Mouse (Mus musculus) kidney, embryonic 16.5 days (tissue): ENCODE measurements around the gene Olfr1260. TPM values are rescaled to one million over a fixed set of nuclear protein-coding genes. Genes with fewer than 3 reads are reported as not detected.

Experiments
- ATAC-seq: fragments of 200-750 bp; cut with Nextera tagmentation; 2 replicates; pipeline ENCODE4 v1.8.0; 2017; ENCODE audit warnings: moderate TSS enrichment; ENCODE audit not compliant: low FRiP score, low TSS enrichment
- H3K27ac ChIP-seq: fragments of 300-500 bp; sonication (generic); 2 replicates; pipeline ENCODE4 v1.5.1; 2014; ENCODE audit warnings: low read length
- H3K27me3 ChIP-seq: fragments of 300-500 bp; sonication (generic); 2 replicates; pipeline ENCODE4 v1.6.1; 2014; ENCODE audit warnings: low read length, control low read depth, mixed read lengths; ENCODE audit not compliant: insufficient read depth
- H3K36me3 ChIP-seq: fragments of 300-500 bp; sonication (generic); 2 replicates; pipeline ENCODE4 v1.6.1; 2014; ENCODE audit warnings: low read length, control low read depth, mixed read lengths; ENCODE audit not compliant: insufficient read depth
- H3K4me1 ChIP-seq: fragments of 300-500 bp; sonication (generic); 2 replicates; pipeline ENCODE4 v1.6.1; 2014; ENCODE audit warnings: low read length, control low read depth, mixed read lengths; ENCODE audit not compliant: insufficient read depth
- H3K4me2 ChIP-seq: fragments of 300-500 bp; sonication (generic); replicated peaks from 2 replicates; pipeline ENCODE4 v1.6.1; 2014; ENCODE audit warnings: low read depth, low read length
- H3K4me3 ChIP-seq: fragments of 300-500 bp; sonication (generic); 2 replicates; pipeline ENCODE4 v1.5.1; 2014; ENCODE audit warnings: mild to moderate bottlenecking, low read length
- H3K9ac ChIP-seq: fragments of 300-500 bp; sonication (generic); replicated peaks from 2 replicates; pipeline ENCODE4 v1.6.1; 2014; ENCODE audit warnings: low read length
- H3K9me3 ChIP-seq: fragments of 300-500 bp; sonication (generic); 2 replicates; pipeline ENCODE4 v1.6.1; 2016; ENCODE audit warnings: low read length, control low read depth
- WGBS: fragments of 180-500 bp; shearing (Covaris S2); extraction: QIAGEN DNeasy Blood & Tissue Kit; methylation state at CpG from one replicate; pipeline ENCODE4 v1.1.7; 2014; 5-methylcytosine and 5-hydroxymethylcytosine counted together
- polyA plus RNA-seq: library from polyadenylated mRNA; unstranded; fragments of >200 nt; fragmentation: Nextera tagmentation; extraction: Ambion mirVana; gene quantifications from 2 replicates; pipeline ENCODE4 v1.2.1, GENCODE M21; 2015

Gene Olfr1260
- polyA plus RNA-seq, result not detected in 2 replicates

DNA sequence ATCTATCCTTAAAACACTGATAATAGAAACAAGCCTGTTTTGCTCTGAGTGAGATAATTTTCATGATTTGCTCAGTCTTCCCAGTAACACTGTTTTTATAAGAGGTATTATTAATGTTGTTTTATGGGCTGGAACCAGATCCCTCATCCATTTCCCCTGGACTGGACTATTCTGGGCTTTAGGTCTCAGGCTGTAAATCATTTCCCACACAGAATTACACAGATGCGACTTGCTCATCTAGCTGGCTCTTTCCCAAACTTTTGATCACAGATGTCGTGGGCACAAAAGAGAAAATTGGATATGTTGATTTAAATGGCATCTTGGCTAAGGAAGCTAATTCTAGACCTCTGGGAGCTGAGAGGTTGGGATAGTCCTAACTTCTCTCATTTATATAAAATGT is at the start of gene Olfr1260:
Gene Olfr1260 (plus strand): TSS at position 157 of the 400 bp plus-strand sequence.
- H3K4me3 ChIP-seq, result no peak within 1 kb of the TSS
- H3K27ac ChIP-seq, result no peak within 1 kb of the TSS
- H3K9ac ChIP-seq, result no peak within 1 kb of the TSS
- H3K27me3 ChIP-seq, result no peaks in the 10 kb centered on the region
- no peaks in the 10 kb centered on the region for H3K36me3 ChIP-seq
- no peak within 1 kb of the TSS for H3K4me2 ChIP-seq
- peak; percentile 70; the same call in 1 of the 2 replicates for ATAC-seq
- H3K9me3 ChIP-seq, result peaks cover 3% of the 10 kb centered on the region; the same call in 1 of the 2 replicates
- 8% methylated on average over 2 of the region's 2 CpGs for whole genome bisulfite sequencing
- no peaks in the 10 kb centered on the region for H3K4me1 ChIP-seq

DNA sequence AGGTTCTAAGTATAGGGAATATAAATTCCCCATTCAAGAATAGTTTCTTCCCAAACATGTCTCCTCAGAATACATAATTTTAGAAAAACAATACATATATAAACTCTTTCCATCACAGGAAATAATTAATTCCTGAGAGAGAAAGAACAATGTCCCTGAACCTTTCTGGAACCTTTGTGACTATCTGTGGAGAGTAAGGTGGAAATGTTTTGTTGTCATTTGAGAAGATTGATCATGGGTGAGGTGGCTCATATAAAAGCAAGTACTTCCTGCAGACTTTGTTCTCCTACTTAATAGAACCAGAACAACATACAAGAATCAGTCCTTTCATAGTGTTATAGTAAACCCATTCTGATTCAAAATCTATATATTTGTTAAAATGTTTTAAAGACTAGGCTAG is 47.1 kb upstream of the Olfr1260 start, which contains the start of gene Olfr1258:
Gene Olfr1258 (plus strand): TSS at position 301 of the 400 bp plus-strand sequence.
- ATAC-seq, result no peak

DNA sequence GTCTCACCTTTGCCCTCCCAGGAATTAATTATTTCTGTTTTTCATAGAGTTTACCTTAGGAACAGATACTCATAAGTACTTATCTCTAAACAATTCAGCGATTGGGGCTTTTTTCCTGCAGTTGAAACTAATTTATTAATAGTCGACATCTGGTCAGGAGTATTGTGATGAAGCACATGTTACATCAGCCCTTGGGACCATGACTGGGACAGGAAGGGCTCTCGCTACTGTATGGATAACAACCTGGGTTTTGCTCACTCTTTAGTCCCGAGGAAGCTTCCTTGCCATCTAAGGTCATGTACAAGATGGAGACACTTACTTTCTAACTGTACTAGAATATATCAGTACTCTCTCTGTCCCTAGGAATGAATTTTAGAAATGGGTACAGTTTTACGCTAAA is 25.6 kb upstream of the Olfr1260 start, which contains the start of gene Olfr1259:
Gene Olfr1259 (minus strand): TSS at position 101 of the 400 bp plus-strand sequence.
- Histone ChIP-seq H3K27ac (no peak within 1 kb of the TSS), H3K9me3 (no peaks in the 10 kb centered on the region), H3K36me3 (no peaks in the 10 kb centered on the region), H3K27me3 (no peaks in the 10 kb centered on the region), H3K4me1 (no peaks in the 10 kb centered on the region), H3K4me2 (no peak within 1 kb of the TSS), H3K4me3 (no peak within 1 kb of the TSS), H3K9ac (no peak within 1 kb of the TSS)
- ATAC-seq, result no peak
- WGBS, result 82% methylated on average over 5 of the region's 5 CpGs

More for the DNA sequence above, 47.1 kb upstream of the Olfr1260 start, which contains the start of gene Olfr1258:
- Histone ChIP-seq H3K27me3 (no peaks in the 10 kb centered on the region), H3K4me1 (no peaks in the 10 kb centered on the region), H3K9ac (no peak within 1 kb of the TSS), H3K4me2 (no peak within 1 kb of the TSS), H3K4me3 (no peak within 1 kb of the TSS), H3K27ac (no peak within 1 kb of the TSS), H3K9me3 (no peaks in the 10 kb centered on the region), H3K36me3 (no peaks in the 10 kb centered on the region)

GRCm38 (mm10) chr2:89977709-89978108 is 3.6 kb downstream of the Olfr1260 start:
- no peak for ATAC-seq
- Histone ChIP-seq H3K4me2 (no peak overlapping the region), H3K9ac (no peak overlapping the region), H3K27me3 (no peaks in the 10 kb centered on the region), H3K4me1 (no peaks in the 10 kb centered on the region), H3K27ac (no peak overlapping the region), H3K9me3 (peaks cover 3% of the 10 kb centered on the region; the same call in 1 of the 2 replicates), H3K36me3 (no peaks in the 10 kb centered on the region), H3K4me3 (no peak overlapping the region)
- WGBS, result 90% methylated on average over 2 of the region's 2 CpGs

GRCm38 (mm10) chr2:89990921-89991320 is 16.8 kb downstream of the Olfr1260 start, which contains the start of gene Olfr1261:
TSS of gene Olfr1261 (plus strand) at chr2:89991221.
- no peaks in the 10 kb centered on the region for H3K4me1 ChIP-seq

DNA sequence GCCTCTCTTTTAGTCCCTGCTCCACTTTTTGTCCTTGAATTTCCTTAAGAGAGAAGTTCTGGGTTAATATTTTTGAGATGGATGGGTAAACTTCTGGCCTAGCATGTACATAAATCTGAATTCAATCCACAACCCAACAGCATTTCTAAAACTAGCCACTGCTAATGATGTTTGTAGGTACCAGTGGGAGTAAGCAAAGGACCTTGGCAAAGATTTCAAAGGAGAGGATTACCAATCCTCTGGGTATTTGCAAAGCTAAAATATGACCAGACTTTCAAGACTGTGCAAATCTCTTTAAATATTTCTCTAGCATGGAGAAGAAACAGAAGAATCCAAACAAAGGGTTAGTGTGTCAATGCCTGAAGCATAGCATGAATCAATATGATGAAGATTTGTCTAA is 25.7 kb downstream of the Olfr1260 start, which contains the start of gene Olfr1262:
Gene Olfr1262 (plus strand): TSS at position 301 of the 400 bp plus-strand sequence.
- no peaks in the 10 kb centered on the region for H3K27me3 ChIP-seq
- H3K4me2 ChIP-seq, result no peak within 1 kb of the TSS
- no peak within 1 kb of the TSS for H3K9ac ChIP-seq
- ATAC-seq, result no peak
- no peaks in the 10 kb centered on the region for H3K36me3 ChIP-seq
- no peak within 1 kb of the TSS for H3K27ac ChIP-seq
- no peaks in the 10 kb centered on the region for H3K9me3 ChIP-seq
- no peak within 1 kb of the TSS for H3K4me3 ChIP-seq
- H3K4me1 ChIP-seq, result no peaks in the 10 kb centered on the region

More at GRCm38 (mm10) chr2:89990921-89991320, 16.8 kb downstream of the Olfr1260 start, which contains the start of gene Olfr1261:
- Histone ChIP-seq H3K9me3 (no peaks in the 10 kb centered on the region), H3K9ac (no peak within 1 kb of the TSS), H3K4me2 (no peak within 1 kb of the TSS), H3K36me3 (no peaks in the 10 kb centered on the region), H3K27ac (no peak within 1 kb of the TSS), H3K27me3 (no peaks in the 10 kb centered on the region), H3K4me3 (no peak within 1 kb of the TSS)
- ATAC-seq, result no peak

- ATAC-seq, result no peak
These were observed 37.7 kb downstream of the Olfr1260 start, which contains the start of gene Olfr1263 for GRCm38 (mm10) chr2:90011831-90012230. TSS of gene Olfr1263 (plus strand) at chr2:90012131.

DNA sequence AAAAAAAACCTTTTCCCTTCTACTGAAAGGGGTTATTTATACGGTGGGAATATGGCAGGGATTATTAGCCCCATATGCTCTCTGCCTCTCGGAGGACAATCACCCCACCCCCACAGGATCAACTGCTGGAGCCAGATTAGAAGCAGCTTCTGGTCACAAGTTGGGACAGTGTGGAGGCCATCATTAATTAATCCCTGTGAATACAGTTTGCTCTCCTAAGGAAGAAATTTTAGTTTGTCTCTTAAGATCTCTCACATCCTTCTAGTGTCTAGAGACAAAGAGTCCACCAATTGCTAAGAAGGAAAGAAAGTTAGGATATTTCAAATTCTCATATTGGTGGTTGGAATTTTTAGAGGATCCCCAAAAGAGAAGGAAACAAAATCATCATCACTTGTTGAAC is 51.3 kb downstream of the Olfr1260 start, which contains the start of gene Olfr1264:
Gene Olfr1264 (minus strand): TSS at position 101 of the 400 bp plus-strand sequence.
- Histone ChIP-seq H3K9ac (no peak within 1 kb of the TSS), H3K4me3 (no peak within 1 kb of the TSS), H3K27ac (no peak within 1 kb of the TSS), H3K27me3 (no peaks in the 10 kb centered on the region), H3K9me3 (no peaks in the 10 kb centered on the region), H3K36me3 (no peaks in the 10 kb centered on the region), H3K4me1 (no peaks in the 10 kb centered on the region), H3K4me2 (no peak within 1 kb of the TSS)
- no peak for ATAC-seq
- WGBS, result 70% methylated on average over 2 of the region's 2 CpGs

More at GRCm38 (mm10) chr2:90011831-90012230, 37.7 kb downstream of the Olfr1260 start, which contains the start of gene Olfr1263:
- H3K9me3 ChIP-seq, result no peaks in the 10 kb centered on the region
- H3K36me3 ChIP-seq, result no peaks in the 10 kb centered on the region
- no peak within 1 kb of the TSS for H3K27ac ChIP-seq
- no peak within 1 kb of the TSS for H3K9ac ChIP-seq
- no peaks in the 10 kb centered on the region for H3K4me1 ChIP-seq
- no peaks in the 10 kb centered on the region for H3K27me3 ChIP-seq
- H3K4me3 ChIP-seq, result no peak within 1 kb of the TSS
- WGBS, result 77% methylated on average over 2 of the region's 2 CpGs
- H3K4me2 ChIP-seq, result no peak within 1 kb of the TSS
